ENCODE assay signal across 25 mouse cellular contexts in the genomic region with DNA sequence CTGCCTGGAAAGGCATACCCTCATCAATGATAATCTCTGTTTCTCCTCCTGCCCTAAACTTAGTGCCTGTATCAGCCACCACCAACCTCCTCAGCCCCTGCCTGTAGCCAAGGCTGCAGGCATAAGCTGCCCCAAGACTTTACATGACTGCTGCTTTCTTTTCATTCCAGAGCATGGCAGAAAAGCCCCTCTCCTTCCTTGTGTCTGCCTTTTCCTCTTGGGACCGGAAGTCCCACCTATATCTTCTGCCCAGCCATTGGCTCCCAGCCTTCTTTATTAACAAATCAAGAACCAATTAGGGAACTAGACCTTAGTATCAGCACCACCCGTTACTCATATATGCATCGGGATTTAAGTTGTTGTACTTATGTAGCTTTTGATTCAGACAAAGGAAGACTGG. TPM values are rescaled to one million over a fixed set of nuclear protein-coding genes. Genes with fewer than 3 reads are reported as not detected.
DNase-seq lines count a peak whose midpoint lies in the region; ATAC-seq and TF ChIP-seq lines count a peak whose summit lies in the region.
"Had no signal": no experiment of that assay in that cellular context is flagged by ENCODE, and none has a peak within 500 bp of the region (broad histone marks: within the 10 kb centered on the region; RNA-seq: fewer than 3 reads in every experiment).

No protein-coding gene starts in this region.

- ATAC-seq in heart, embryonic 12.5 days (ENCODE audit: insufficient number of reproducible peaks, low FRiP score): no peak
- no peak for ATAC-seq in intestine, embryonic 16.5 days
- ATAC-seq in CD4-positive, CD25-positive, alpha-beta regulatory T cell, adult 4 months: no peak
- ATAC-seq: activated CD4-positive, CD25-positive, alpha-beta regulatory T cell, adult 4 months; forebrain, embryonic 14.5 days; forebrain, postnatal 0 days had no signal

- no peak overlapping the region for H3K27ac ChIP-seq in heart, embryonic 12.5 days (ENCODE audit: poor library complexity, severe bottlenecking)
- H3K27ac ChIP-seq in ES-E14 (ENCODE audit: insufficient read depth, low read depth, low read length, poor library complexity, severe bottlenecking): no peak overlapping the region; the same call in 1 of the 2 replicates
- H3K27ac ChIP-seq in intestine, embryonic 16.5 days (ENCODE audit: low read length): no peak overlapping the region
- H3K27ac ChIP-seq: embryonic facial prominence, embryonic 12.5 days; embryonic facial prominence, embryonic 15.5 days; gastrocnemius, adult 2 months; heart, embryonic 13.5 days; hindbrain, embryonic 12.5 days; hindbrain, embryonic 15.5 days had no signal

- H3K36me3 ChIP-seq in heart, embryonic 12.5 days: no peaks in the 10 kb centered on the region
- no peaks in the 10 kb centered on the region for H3K36me3 ChIP-seq in ES-E14 (ENCODE audit: control insufficient read depth, insufficient read depth, low read length, poor library complexity, severe bottlenecking)
- no peaks in the 10 kb centered on the region for H3K36me3 ChIP-seq in intestine, embryonic 16.5 days (ENCODE audit: control insufficient read depth, insufficient read depth, low read length)
- H3K36me3 ChIP-seq: embryonic facial prominence, embryonic 12.5 days; embryonic facial prominence, embryonic 15.5 days; heart, embryonic 13.5 days; hindbrain, embryonic 12.5 days; hindbrain, embryonic 15.5 days had no signal

- no peak overlapping the region for H3K4me3 ChIP-seq in heart, embryonic 12.5 days
- H3K4me3 ChIP-seq in ES-E14 (ENCODE audit: insufficient read depth in 1 of 2, low read depth in 1 of 2, low read length in 2 of 2, poor library complexity in 1 of 2, severe bottlenecking in 1 of 2): peak overlapping the region; percentile 80 to 97
- H3K4me3 ChIP-seq in intestine, embryonic 16.5 days (ENCODE audit: low read length): no peak overlapping the region
- H3K4me3 ChIP-seq: embryonic facial prominence, embryonic 12.5 days; embryonic facial prominence, embryonic 15.5 days; gastrocnemius, adult 2 months; heart, embryonic 13.5 days; hindbrain, embryonic 12.5 days; hindbrain, embryonic 15.5 days had no signal

- H3K27me3 ChIP-seq in heart, embryonic 12.5 days (replicated peaks): 0 out of 2 replicates have a peak, but pooled peaks cover 3% of the 10 kb centered on the region
- no peaks in the 10 kb centered on the region for H3K27me3 ChIP-seq in intestine, embryonic 16.5 days (replicated peaks; ENCODE audit: control insufficient read depth, insufficient read depth, low read length)
- H3K27me3 ChIP-seq: embryonic facial prominence, embryonic 12.5 days; embryonic facial prominence, embryonic 15.5 days; heart, embryonic 13.5 days; hindbrain, embryonic 12.5 days; hindbrain, embryonic 15.5 days had no signal

- in situ Hi-C loops in ES-E14 (cut with MboI; ENCODE audit: low sequenced_read_pairs in 2 of 2, unreplicated experiment in 2 of 2): no loop called here

- DNase-seq in heart, postnatal 4 days: no peak
- DNase-seq in ES-E14 (ENCODE audit: low read depth, low spot score) (no peak), R1 (ENCODE audit: low read depth, low spot score) (peak; percentile 78)
- no peak for DNase-seq in layer of hippocampus, postnatal 36 days
- DNase-seq: adrenal gland, adult 8-10 months; adrenal gland, postnatal 25 days; cerebellum, adult 18-20 months; cerebellum, adult 9-10 months; cerebellum, postnatal 14 days; forebrain, postnatal 0 days; gastrocnemius, adult 2 months; gastrocnemius, postnatal 25 days; heart, adult 18-20 months; heart, postnatal 14 days; kidney, adult 18-20 months had no signal

- 0 out of 2 replicates have a peak overlapping the region, but pooled peaks have one; percentile 30 for H3K9ac ChIP-seq in heart, embryonic 12.5 days
- H3K9ac ChIP-seq in ES-E14 (ENCODE audit: insufficient read depth, low read depth, low read length, poor library complexity, severe bottlenecking): peak overlapping the region; percentile 86
- no peak overlapping the region for H3K9ac ChIP-seq in intestine, embryonic 16.5 days (ENCODE audit: low read depth, low read length)
- H3K9ac ChIP-seq: embryonic facial prominence, embryonic 12.5 days; embryonic facial prominence, embryonic 15.5 days; forebrain, postnatal 0 days; heart, embryonic 13.5 days; hindbrain, embryonic 12.5 days; hindbrain, embryonic 15.5 days had no signal

- H3K4me2 ChIP-seq in heart, embryonic 12.5 days: no peak overlapping the region
- no peak overlapping the region for H3K4me2 ChIP-seq in intestine, embryonic 16.5 days (ENCODE audit: low read depth, low read length)
- H3K4me2 ChIP-seq: embryonic facial prominence, embryonic 12.5 days; embryonic facial prominence, embryonic 15.5 days; heart, embryonic 13.5 days; hindbrain, embryonic 12.5 days; hindbrain, embryonic 15.5 days had no signal

- no peaks in the 10 kb centered on the region for H3K9me3 ChIP-seq in heart, embryonic 12.5 days (replicated peaks)
- no peaks in the 10 kb centered on the region for H3K9me3 ChIP-seq in ES-E14 (ENCODE audit: control insufficient read depth, insufficient read depth, low read depth, low read length)
- H3K9me3 ChIP-seq in intestine, embryonic 16.5 days (ENCODE audit: control insufficient read depth, low read length): no peaks in the 10 kb centered on the region
- H3K9me3 ChIP-seq: embryonic facial prominence, embryonic 12.5 days; embryonic facial prominence, embryonic 15.5 days; heart, embryonic 13.5 days; hindbrain, embryonic 12.5 days; hindbrain, embryonic 15.5 days had no signal

- WGBS in heart, embryonic 12.5 days: 79% methylated on average over 3 of the region's 3 CpGs
- 83% methylated on average over 3 of the region's 3 CpGs for WGBS in intestine, embryonic 16.5 days

- H3K4me1 ChIP-seq in heart, embryonic 12.5 days (replicated peaks): 0 out of 2 replicates have a peak, but pooled peaks cover 3% of the 10 kb centered on the region
- peaks cover 0 to 28% of the 10 kb centered on the region in 2 experiments; a peak in 2 of 4 replicates for H3K4me1 ChIP-seq in ES-E14 (ENCODE audit: control insufficient read depth in 2 of 2, insufficient read depth in 2 of 2, low read length in 2 of 2, poor library complexity in 1 of 2)
- no peaks in the 10 kb centered on the region for H3K4me1 ChIP-seq in intestine, embryonic 16.5 days (ENCODE audit: control insufficient read depth, insufficient read depth, low read length)
- H3K4me1 ChIP-seq: embryonic facial prominence, embryonic 12.5 days; embryonic facial prominence, embryonic 15.5 days; heart, embryonic 13.5 days had no signal

TF ChIP-seq in ES-E14, 5 proteins besides CTCF, POLR2A, EP300 and RAD21:
- TF ChIP-seq CHD2 (IDR thresholded peaks at IDR 0.05; ENCODE audit: low read depth, low read length) (no peak), ZNF384 (IDR thresholded peaks at IDR 0.05; ENCODE audit: low read depth, low read length) (no peak), ZC3H11A (IDR thresholded peaks at IDR 0.05; ENCODE audit: borderline replicate concordance, low read depth, low read length) (no peak), HCFC1 (IDR thresholded peaks at IDR 0.05; ENCODE audit: borderline replicate concordance, insufficient read depth, low read length) (no peak), MAFK (IDR thresholded peaks at IDR 0.05; ENCODE audit: insufficient read depth, low read depth, low read length) (no peak)
TF ChIP-seq in ES-E14: peak in this region for 0.

RNA-seq across cellular contexts. Expression of gene Slc37a1, which starts 0.6 kb away (rescaled TPM):
- 5.5 TPM in 2 replicates for polyA plus RNA-seq in heart, embryonic 12.5 days (2016; fragmentation: Nextera tagmentation; extraction: Ambion mirVana)
- total RNA-seq in heart, postnatal 4 days (2021): 10 to 100 TPM; 10.8 to 11.6 TPM
- 37.5 and 64.8 TPM in 2 replicates for total RNA-seq in ES-E14 (2012; rRNA removed)
- total RNA-seq in layer of hippocampus, postnatal 36 days (2021): 1 to 10 TPM; 5.4 to 7.1 TPM
- 21.1 and 21.5 TPM in 2 replicates for polyA plus RNA-seq in intestine, embryonic 16.5 days (2015; fragmentation: Nextera tagmentation; extraction: Ambion mirVana)
- polyA plus RNA-seq in CD4-positive, CD25-positive, alpha-beta regulatory T cell, adult 4 months (2017; shearing (Covaris generic)): 10 to 100 TPM; 29.9 to 42.6 TPM

RNA-seq across cellular contexts. Expression of gene Rsph1, which starts 10.0 kb away (rescaled TPM):
- 1.6 and 1.8 TPM in 2 replicates for polyA plus RNA-seq in heart, embryonic 12.5 days (2016; fragmentation: Nextera tagmentation; extraction: Ambion mirVana)
- total RNA-seq in heart, postnatal 4 days (2021): 1 to 10 TPM; 1.7 to 2.4 TPM
- total RNA-seq in ES-E14 (2012; rRNA removed): 1.4 and 1.9 TPM in 2 replicates
- total RNA-seq in layer of hippocampus, postnatal 36 days (2021): 10 to 100 TPM; 10.8 to 14.3 TPM
- polyA plus RNA-seq in intestine, embryonic 16.5 days (2015; fragmentation: Nextera tagmentation; extraction: Ambion mirVana): 0.88 and 0.94 TPM in 2 replicates
- polyA plus RNA-seq in CD4-positive, CD25-positive, alpha-beta regulatory T cell, adult 4 months (2017; shearing (Covaris generic)): 1 to 10 TPM in 1 of 2 experiments, under 1 TPM in 1; 0.52 to 1.1 TPM

Comparison
In these comparisons a context has a peak if more than half of its experiments do, and no peak if none do; other contexts are left out.
1. H3K4me3 ChIP-seq: peak in ES-E14 (2 of 2); none in heart, embryonic 12.5 days (single experiment) and intestine, embryonic 16.5 days (single experiment).